8 mouse cellular contexts compared by ENCODE assay signal in genomic region chr7:92903360-92904038, GRCm38 (mm10). TPM values are rescaled to one million over a fixed set of nuclear protein-coding genes. Genes with fewer than 3 reads are reported as not detected.
A peak's percentile ranks its signal among the peaks of the same experiment; 100 is the strongest.
DNase-seq lines count a peak whose midpoint lies in the region; ATAC-seq and TF ChIP-seq lines count a peak whose summit lies in the region.

No protein-coding gene starts in this region.

- WGBS in forebrain, embryonic 16.5 days = 42% methylated on average over 7 of the region's 7 CpGs
- WGBS in lung, embryonic 14.5 days = 44% methylated on average over 7 of the region's 7 CpGs
- WGBS in olfactory bulb, adult 2 months = 39% methylated on average over 7 of the region's 7 CpGs
- 55% methylated on average over 7 of the region's 7 CpGs for WGBS in thymus, adult 2 months

- H3K27me3 ChIP-seq in G1E (ENCODE audit: insufficient read depth, low read length) = no peaks in the 10 kb centered on the region
- no peaks in the 10 kb centered on the region for H3K27me3 ChIP-seq in forebrain, embryonic 16.5 days (replicated peaks; ENCODE audit: control insufficient read depth, insufficient read depth, low read length)
- no peaks in the 10 kb centered on the region for H3K27me3 ChIP-seq in lung, embryonic 14.5 days (ENCODE audit: insufficient read depth, low read length)
- H3K27me3 ChIP-seq in thymus, adult 2 months (ENCODE audit: control insufficient read depth, insufficient read depth, low read length) = no peaks in the 10 kb centered on the region

- no peak overlapping the region for H3K9ac ChIP-seq in forebrain, embryonic 16.5 days (replicated peaks; ENCODE audit: low read depth, low read length)
- H3K9ac ChIP-seq in lung, embryonic 14.5 days = no peak overlapping the region

- H3K27ac ChIP-seq in forebrain, embryonic 16.5 days (ENCODE audit: low read length) = no peak overlapping the region
- H3K27ac ChIP-seq in layer of hippocampus, adult 2 months = no peak overlapping the region
- no peak overlapping the region for H3K27ac ChIP-seq in lung, embryonic 14.5 days (ENCODE audit: low read depth)
- no peak overlapping the region for H3K27ac ChIP-seq in olfactory bulb, adult 2 months (ENCODE audit: insufficient read depth, low read depth, low read length)
- H3K27ac ChIP-seq in thymus, adult 2 months (ENCODE audit: control insufficient read depth, insufficient read depth, low read length) = no peak overlapping the region

- H3K4me1 ChIP-seq in G1E (ENCODE audit: insufficient read depth, low read depth, low read length) = peaks cover 3% of the 10 kb centered on the region; the same call in 1 of the 2 replicates
- H3K4me1 ChIP-seq in forebrain, embryonic 16.5 days (replicated peaks; ENCODE audit: control insufficient read depth, insufficient read depth, low read length) = no peaks in the 10 kb centered on the region
- H3K4me1 ChIP-seq in lung, embryonic 14.5 days (ENCODE audit: insufficient read depth) = no peaks in the 10 kb centered on the region
- H3K4me1 ChIP-seq in olfactory bulb, adult 2 months (ENCODE audit: control insufficient read depth, insufficient read depth, low read length) = no peaks in the 10 kb centered on the region
- no peaks in the 10 kb centered on the region for H3K4me1 ChIP-seq in thymus, adult 2 months (replicated peaks; ENCODE audit: control insufficient read depth, insufficient read depth, low read length)

- H3K9me3 ChIP-seq in G1E (replicated peaks) = no peaks in the 10 kb centered on the region
- H3K9me3 ChIP-seq in forebrain, embryonic 16.5 days (ENCODE audit: control insufficient read depth, low read length) = no peaks in the 10 kb centered on the region
- H3K9me3 ChIP-seq in lung, embryonic 14.5 days (ENCODE audit: low read depth, low read length) = no peaks in the 10 kb centered on the region

- H3K4me3 ChIP-seq in G1E (ENCODE audit: low read depth, low read length) = no peak overlapping the region
- no peak overlapping the region for H3K4me3 ChIP-seq in forebrain, embryonic 16.5 days (replicated peaks; ENCODE audit: low read length)
- H3K4me3 ChIP-seq in layer of hippocampus, adult 2 months = no peak overlapping the region
- no peak overlapping the region for H3K4me3 ChIP-seq in lung, embryonic 14.5 days (ENCODE audit: low read depth, low read length)
- H3K4me3 ChIP-seq in olfactory bulb, adult 2 months (ENCODE audit: insufficient read depth, low read depth, low read length) = no peak overlapping the region
- no peak overlapping the region for H3K4me3 ChIP-seq in thymus, adult 2 months (ENCODE audit: control insufficient read depth, insufficient read depth, low read length)

- peak; percentile 86 for ATAC-seq in G1E (ENCODE audit: extremely low read depth, insufficient number of reproducible peaks, low FRiP score, poor library complexity, severe bottlenecking)
- peak; percentile 96 for ATAC-seq in forebrain, embryonic 16.5 days
- ATAC-seq in lung, embryonic 14.5 days (ENCODE audit: insufficient read depth) = peak; percentile 96

- H3K36me3 ChIP-seq in G1E (replicated peaks) = peaks cover 11% of the 10 kb centered on the region
- H3K36me3 ChIP-seq in forebrain, embryonic 16.5 days (ENCODE audit: control insufficient read depth, insufficient read depth) = no peaks in the 10 kb centered on the region
- H3K36me3 ChIP-seq in lung, embryonic 14.5 days (ENCODE audit: insufficient read depth) = no peaks in the 10 kb centered on the region
- no peaks in the 10 kb centered on the region for H3K36me3 ChIP-seq in thymus, adult 2 months (ENCODE audit: control insufficient read depth, insufficient read depth, low read length)

- DNase-seq in G1E (ENCODE audit: low spot score) = peak; percentile 6
- DNase-seq in cerebellum, adult 11-12 months = peak; percentile 62
- DNase-seq in heart, postnatal 4 days = peak; percentile 76
- peak; percentile 46 to 70 for DNase-seq in layer of hippocampus, adult 2 months (ENCODE audit: low spot score in 2 of 2)
- peak; percentile 88 for DNase-seq in lung, embryonic 14.5 days
- DNase-seq in thymus, adult 2 months = peak; percentile 67

- TF ChIP-seq CTCF in G1E (IDR thresholded peaks at IDR 0.05; ENCODE audit: low read depth, low read length) = peak; percentile 88
- peak; percentile 86 for TF ChIP-seq CTCF in layer of hippocampus, adult 2 months (conservative IDR thresholded peaks at IDR 0.05)
- TF ChIP-seq CTCF in lung, embryonic 14.5 days (IDR thresholded peaks at IDR 0.05; ENCODE audit: low read depth) = peak; percentile 90
- TF ChIP-seq CTCF in olfactory bulb, adult 2 months (IDR thresholded peaks at IDR 0.05; ENCODE audit: insufficient read depth, low read depth, low read length) = peak; percentile 79
- peak; percentile 81; the same call in 1 of the 2 replicates for TF ChIP-seq CTCF in thymus, adult 2 months (IDR thresholded peaks at IDR 0.05; ENCODE audit: borderline replicate concordance, control insufficient read depth, extremely low read depth, insufficient read depth, low read length, poor library complexity)

- no peak for TF ChIP-seq POLR2A in olfactory bulb, adult 2 months (IDR thresholded peaks at IDR 0.05; ENCODE audit: insufficient read depth, low read depth, low read length)
- no peak for TF ChIP-seq POLR2A in thymus, adult 2 months (IDR thresholded peaks at IDR 0.05; ENCODE audit: control insufficient read depth, extremely low read depth, insufficient read depth, low read length, poor library complexity)

- no peak overlapping the region for H3K4me2 ChIP-seq in forebrain, embryonic 16.5 days (ENCODE audit: low read length)
- no peak overlapping the region for H3K4me2 ChIP-seq in lung, embryonic 14.5 days

RNA-seq across cellular contexts. Expression of gene Prcp, which starts 29.2 kb away (rescaled TPM):
- total RNA-seq in G1E (2014; fragmentation: Nextera tagmentation) (41.2 and 47.6 TPM in 2 replicates), G1E (2017) (12.5 and 12.9 TPM in 2 replicates)
- 30.0 and 42.5 TPM in 2 replicates for polyA plus RNA-seq in G1E (2012)
- 17.3 and 19.7 TPM in 2 replicates for polyA plus RNA-seq in forebrain, embryonic 16.5 days (2015; fragmentation: Nextera tagmentation; extraction: Ambion mirVana)
- total RNA-seq in heart, postnatal 4 days (2021) = 10 to 100 TPM; 51.6 to 52.0 TPM
- 1 to 10 TPM; 5.9 to 7.9 TPM for total RNA-seq in layer of hippocampus, adult 2 months (2021)
- 42.2 and 44.2 TPM in 2 replicates for polyA plus RNA-seq in lung, embryonic 14.5 days (2014; fragmentation: Nextera tagmentation; extraction: Ambion mirVana)
- not detected in 2 replicates for polyA plus RNA-seq in olfactory bulb, adult 2 months (2012; ENCODE audit: insufficient read depth, insufficient read length, low replicate concordance, missing spikeins)
- polyA plus RNA-seq in thymus, adult 2 months (2012; rRNA removed) = 17.2 and 19.7 TPM in 2 replicates

RNA-seq across cellular contexts. Expression of gene Ddias, which starts 29.5 kb away (rescaled TPM):
- total RNA-seq in G1E (2014; fragmentation: Nextera tagmentation) (86.3 and 95.7 TPM in 2 replicates), G1E (2017) (32.1 and 40.8 TPM in 2 replicates)
- 23.3 and 26.8 TPM in 2 replicates for polyA plus RNA-seq in G1E (2012)
- 6.6 and 9.6 TPM in 2 replicates for polyA plus RNA-seq in forebrain, embryonic 16.5 days (2015; fragmentation: Nextera tagmentation; extraction: Ambion mirVana)
- total RNA-seq in heart, postnatal 4 days (2021) = 1 to 10 TPM; 6.6 to 8.5 TPM
- under 1 TPM; 0.69 to 0.79 TPM for total RNA-seq in layer of hippocampus, adult 2 months (2021)
- 20.7 and 22.2 TPM in 2 replicates for polyA plus RNA-seq in lung, embryonic 14.5 days (2014; fragmentation: Nextera tagmentation; extraction: Ambion mirVana)
- not detected in 2 replicates for polyA plus RNA-seq in olfactory bulb, adult 2 months (2012; ENCODE audit: insufficient read depth, insufficient read length, low replicate concordance, missing spikeins)
- polyA plus RNA-seq in thymus, adult 2 months (2012; rRNA removed) = 0.81 and 1.2 TPM in 2 replicates

Comparison
In these comparisons a context has a peak if more than half of its experiments do, and no peak if none do; other contexts are left out.
1. DNase-seq: peak in every context shown above with its lines; median percentile 88 in lung, embryonic 14.5 days; 76 in heart, postnatal 4 days; 67 in thymus, adult 2 months; 62 in cerebellum, adult 11-12 months; 58 in layer of hippocampus, adult 2 months; 6 in G1E.
2. RNA of gene Prcp, which starts 29.2 kb away (polyA plus RNA-seq): 30.0 to 42.5 TPM in G1E, 42.2 to 44.2 TPM in lung, embryonic 14.5 days, 17.3 to 19.7 TPM in forebrain, embryonic 16.5 days and 17.2 to 19.7 TPM in thymus, adult 2 months; not detected in olfactory bulb, adult 2 months; every median in the first group is over 10 times any median in the second.
3. Peak in every context shown above with its lines, with median percentiles within 50 percentile points of each other: ATAC-seq and CTCF ChIP-seq.